Mouse (Mus musculus) liver, embryonic 14.5 days (tissue): ENCODE results near the gene Ssr1.

Source experiments
- CTCF ChIP-seq: IDR thresholded peaks from 2 replicates; pipeline ENCODE4 v1.5.1; 2016; ENCODE audit warnings: antibody characterized with exemption, low read depth, control low read depth
- EP300 ChIP-seq: IDR thresholded peaks from 2 replicates; pipeline ENCODE4 v1.6.1; 2016; ENCODE audit warnings: antibody characterized with exemption, low read depth

- TF ChIP-seq CTCF (no peak), EP300 (no peak)
These were observed 677 bp downstream of the Ssr1 start for GRCm38 (mm10) chr13:37993376-37993703.
